Mouse (Mus musculus): ENCODE data around the gene Metrn. TPM values are rescaled to one million over a fixed set of nuclear protein-coding genes. Genes with fewer than 3 reads are reported as not detected.
A peak's percentile ranks its signal among the peaks of the same experiment; 100 is the strongest.

The Metrn gene
- polyA plus RNA-seq, 1 experiment from 2014 or later, result 38.8 TPM

GRCm38 (mm10) chr17:25828223-25828594, 31.3 kb upstream of the Metrn start:
- H3K27ac ChIP-seq (ENCODE audit: low read depth, low read length), result no peak overlapping the region
- peaks cover 15% of the 10 kb centered on the region for H3K36me3 ChIP-seq (ENCODE audit: control insufficient read depth, insufficient read depth, low read length)
- peak overlapping the region; percentile 46 for H3K4me3 ChIP-seq (ENCODE audit: low read depth, low read length)
- no peaks in the 10 kb centered on the region for H3K9me3 ChIP-seq (ENCODE audit: control insufficient read depth, low read length)
- peak overlapping the region; percentile 82 for H3K4me2 ChIP-seq (ENCODE audit: low read depth)
- DNase-seq (ENCODE audit: low spot score) (no peak), ATAC-seq (ENCODE audit: insufficient read depth, low FRiP score, low TSS enrichment) (no peak)
- H3K27me3 ChIP-seq (ENCODE audit: control insufficient read depth, insufficient read depth, low read length), result no peaks in the 10 kb centered on the region
- H3K4me1 ChIP-seq (ENCODE audit: control insufficient read depth, insufficient read depth, low read length), result peaks cover 46% of the 10 kb centered on the region
- 81% methylated on average over 8 of the region's 8 CpGs for WGBS
- no peak overlapping the region for H3K9ac ChIP-seq (ENCODE audit: low read length)

GRCm38 (mm10) chr17:25827546-25828222, 30.7 kb upstream of the Metrn start:
- H3K4me1 ChIP-seq (ENCODE audit: control insufficient read depth, insufficient read depth, low read length), result peaks cover 46% of the 10 kb centered on the region
- peaks cover 15% of the 10 kb centered on the region for H3K36me3 ChIP-seq (ENCODE audit: control insufficient read depth, insufficient read depth, low read length)

DNA sequence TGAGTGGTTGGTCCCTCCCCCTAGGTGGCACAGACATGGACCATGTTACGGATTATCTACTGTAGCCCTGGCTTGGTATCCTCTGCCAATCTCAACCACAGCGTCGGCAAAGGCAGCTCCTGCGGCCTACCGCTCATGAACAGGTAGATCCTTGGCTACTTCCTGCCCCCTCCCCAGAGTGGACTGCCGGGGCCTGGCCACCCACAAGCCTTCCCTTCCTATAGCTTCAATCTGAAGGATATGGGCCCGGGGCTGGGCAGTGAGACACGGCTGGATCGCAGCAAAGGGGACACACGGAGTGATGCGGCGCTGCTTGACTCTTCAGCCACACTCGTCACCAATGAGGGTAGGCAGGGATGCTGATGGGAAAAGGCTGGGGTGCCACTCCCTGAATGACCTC, 30.1 kb upstream of the Metrn start:
- H3K36me3 ChIP-seq (ENCODE audit: control insufficient read depth, insufficient read depth, low read length), result peaks cover 15% of the 10 kb centered on the region
- H3K27ac ChIP-seq (ENCODE audit: low read depth, low read length), result no peak overlapping the region
- no peak overlapping the region for H3K9ac ChIP-seq (ENCODE audit: low read length)
- no peak for ATAC-seq (ENCODE audit: insufficient read depth, low FRiP score, low TSS enrichment)
- no peak for DNase-seq (ENCODE audit: low spot score)
- 96% methylated on average over 13 of the region's 13 CpGs for WGBS
- no peak overlapping the region for H3K4me2 ChIP-seq (ENCODE audit: low read depth)
- H3K4me1 ChIP-seq (ENCODE audit: control insufficient read depth, insufficient read depth, low read length), result peaks cover 43% of the 10 kb centered on the region
- H3K4me3 ChIP-seq (ENCODE audit: low read depth, low read length), result no peak overlapping the region
- no peaks in the 10 kb centered on the region for H3K27me3 ChIP-seq (ENCODE audit: control insufficient read depth, insufficient read depth, low read length)
- H3K9me3 ChIP-seq (ENCODE audit: control insufficient read depth, low read length), result no peaks in the 10 kb centered on the region

More at GRCm38 (mm10) chr17:25827546-25828222, 30.7 kb upstream of the Metrn start:
- WGBS, result 90% methylated on average over 22 of the region's 22 CpGs
- DNase-seq (ENCODE audit: low spot score) (no peak), ATAC-seq (ENCODE audit: insufficient read depth, low FRiP score, low TSS enrichment) (no peak)
- Histone ChIP-seq H3K27me3 (ENCODE audit: control insufficient read depth, insufficient read depth, low read length) (no peaks in the 10 kb centered on the region), H3K27ac (ENCODE audit: low read depth, low read length) (no peak overlapping the region), H3K4me3 (ENCODE audit: low read depth, low read length) (no peak overlapping the region), H3K9me3 (ENCODE audit: control insufficient read depth, low read length) (no peaks in the 10 kb centered on the region), H3K9ac (ENCODE audit: low read length) (no peak overlapping the region; the same call in 1 of the 2 replicates), H3K4me2 (ENCODE audit: low read depth) (no peak overlapping the region)

DNA sequence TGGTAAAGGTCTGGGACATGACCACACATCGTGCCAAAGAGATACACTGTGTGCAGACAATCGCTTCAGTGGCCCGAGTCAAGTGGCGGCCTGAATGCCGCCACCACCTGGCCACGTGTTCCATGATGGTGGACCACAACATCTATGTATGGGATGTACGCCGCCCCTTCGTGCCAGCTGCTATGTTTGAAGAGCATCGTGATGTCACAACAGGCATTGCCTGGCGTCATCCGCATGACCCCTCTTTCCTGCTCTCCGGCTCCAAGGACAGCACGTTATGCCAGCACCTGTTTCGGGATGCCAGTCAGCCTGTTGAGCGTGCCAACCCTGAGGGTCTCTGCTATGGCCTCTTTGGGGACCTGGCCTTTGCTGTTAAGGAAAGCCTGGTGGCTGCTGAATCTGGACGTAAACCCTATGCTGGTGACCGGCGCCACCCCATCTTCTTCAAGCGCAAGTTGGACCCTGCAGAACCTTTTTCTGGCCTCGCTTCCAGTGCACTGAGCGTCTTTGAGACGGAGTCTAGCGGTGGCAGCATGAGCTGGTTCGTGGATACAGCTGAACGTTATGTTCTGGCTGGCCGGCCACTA, 29.1 kb upstream of the Metrn start:
- 94% methylated on average over 27 of the region's 27 CpGs for WGBS
- no peak for ATAC-seq (ENCODE audit: insufficient read depth, low FRiP score, low TSS enrichment)

DNA sequence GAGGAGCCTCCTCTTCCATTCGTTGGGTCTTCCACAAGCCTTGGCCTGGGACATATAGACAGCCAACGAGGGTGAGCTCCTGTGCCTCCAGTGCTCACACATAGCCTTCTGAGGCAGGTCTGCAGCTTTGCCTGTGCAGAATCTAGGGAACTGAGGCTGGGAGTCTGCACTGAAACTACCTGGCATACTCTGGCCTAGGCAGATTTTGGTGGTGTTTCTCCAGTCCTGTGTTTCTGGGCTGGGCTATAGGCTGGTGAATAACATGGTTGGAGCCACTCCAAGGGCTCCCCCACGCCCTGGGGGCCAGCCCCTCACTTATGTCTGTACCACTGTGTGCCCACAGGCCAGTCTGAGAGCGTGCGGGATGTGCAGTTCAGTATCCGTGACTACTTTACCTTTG, 28.4 kb upstream of the Metrn start:
- H3K4me2 ChIP-seq (ENCODE audit: low read depth), result no peak overlapping the region
- DNase-seq (ENCODE audit: low spot score) (no peak), ATAC-seq (ENCODE audit: insufficient read depth, low FRiP score, low TSS enrichment) (no peak)
- peaks cover 1% of the 10 kb centered on the region; the same call in 1 of the 2 replicates for H3K27me3 ChIP-seq (ENCODE audit: control insufficient read depth, insufficient read depth, low read length)
- no peaks in the 10 kb centered on the region for H3K9me3 ChIP-seq (ENCODE audit: control insufficient read depth, low read length)
- H3K9ac ChIP-seq (ENCODE audit: low read length), result no peak overlapping the region
- 90% methylated on average over 6 of the region's 6 CpGs for WGBS
- peaks cover 1% of the 10 kb centered on the region for H3K36me3 ChIP-seq (ENCODE audit: control insufficient read depth, insufficient read depth, low read length)
- peaks cover 26% of the 10 kb centered on the region for H3K4me1 ChIP-seq (ENCODE audit: control insufficient read depth, insufficient read depth, low read length)
- H3K4me3 ChIP-seq (ENCODE audit: low read depth, low read length), result no peak overlapping the region
- no peak overlapping the region for H3K27ac ChIP-seq (ENCODE audit: low read depth, low read length)

More for the DNA sequence above, 29.1 kb upstream of the Metrn start:
- Histone ChIP-seq H3K36me3 (ENCODE audit: control insufficient read depth, insufficient read depth, low read length) (peaks cover 9% of the 10 kb centered on the region), H3K9ac (ENCODE audit: low read length) (no peak overlapping the region), H3K9me3 (ENCODE audit: control insufficient read depth, low read length) (no peaks in the 10 kb centered on the region), H3K27me3 (ENCODE audit: control insufficient read depth, insufficient read depth, low read length) (no peaks in the 10 kb centered on the region), H3K4me2 (ENCODE audit: low read depth) (no peak overlapping the region), H3K4me1 (ENCODE audit: control insufficient read depth, insufficient read depth, low read length) (peaks cover 34% of the 10 kb centered on the region), H3K27ac (ENCODE audit: low read depth, low read length) (no peak overlapping the region), H3K4me3 (ENCODE audit: low read depth, low read length) (no peak overlapping the region)
- DNase-seq (ENCODE audit: low spot score), result no peak

- H3K9me3 ChIP-seq (ENCODE audit: control insufficient read depth, low read length), result no peaks in the 10 kb centered on the region
- ATAC-seq (ENCODE audit: insufficient read depth, low FRiP score, low TSS enrichment) (no peak), DNase-seq (ENCODE audit: low spot score) (no peak)
- peak overlapping the region; percentile 49 for H3K9ac ChIP-seq (ENCODE audit: low read length)
- H3K4me2 ChIP-seq (ENCODE audit: low read depth), result peak overlapping the region; percentile 88
- no peak overlapping the region for H3K27ac ChIP-seq (ENCODE audit: low read depth, low read length)
- peak overlapping the region; percentile 44 for H3K4me3 ChIP-seq (ENCODE audit: low read depth, low read length)
- H3K27me3 ChIP-seq (ENCODE audit: control insufficient read depth, insufficient read depth, low read length), result peaks cover 9% of the 10 kb centered on the region
- WGBS, result 72% methylated on average over 16 of the region's 17 CpGs
- H3K4me1 ChIP-seq (ENCODE audit: control insufficient read depth, insufficient read depth, low read length), result peaks cover 21% of the 10 kb centered on the region
- no peaks in the 10 kb centered on the region for H3K36me3 ChIP-seq (ENCODE audit: control insufficient read depth, insufficient read depth, low read length)
Observed at GRCm38 (mm10) chr17:25824362-25825142, 27.6 kb upstream of the Metrn start.

DNA sequence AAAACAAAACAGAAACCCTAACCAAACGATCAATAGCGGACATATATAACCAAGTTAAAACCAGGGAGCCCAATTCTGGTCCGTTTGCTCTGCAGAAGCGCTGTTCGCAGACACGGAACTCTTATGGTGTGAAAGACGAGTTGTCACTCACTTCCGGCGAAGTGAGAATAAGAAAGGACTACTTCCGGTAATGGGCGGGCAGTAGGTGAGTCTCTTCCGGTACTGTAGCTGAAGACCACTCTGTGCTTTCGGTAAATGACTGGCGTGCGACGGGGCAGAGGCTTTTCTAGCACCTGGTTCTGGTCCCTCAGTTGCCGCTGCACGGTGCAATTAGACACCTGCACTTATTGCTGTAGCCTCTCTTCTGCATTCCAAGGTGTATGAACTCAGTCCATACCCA, 26.5 kb upstream of the Metrn start, which contains the start of gene Wdr24:
Wdr24 (plus strand) TSS at position 176 of the 400 bp plus-strand sequence.
- peak; percentile 73 for DNase-seq (ENCODE audit: low spot score)
- H3K36me3 ChIP-seq (ENCODE audit: control insufficient read depth, insufficient read depth, low read length), result no peaks in the 10 kb centered on the region
- H3K27ac ChIP-seq (ENCODE audit: low read depth, low read length), result no peak within 1 kb of the TSS
- under 1% methylated on average over 18 of the region's 18 CpGs for WGBS
- H3K4me1 ChIP-seq (ENCODE audit: control insufficient read depth, insufficient read depth, low read length), result peaks cover 18% of the 10 kb centered on the region
- H3K9ac ChIP-seq (ENCODE audit: low read length), result peak within 1 kb of the TSS; percentile 49
- no peaks in the 10 kb centered on the region for H3K9me3 ChIP-seq (ENCODE audit: control insufficient read depth, low read length)
- peak within 1 kb of the TSS; percentile 44 for H3K4me3 ChIP-seq (ENCODE audit: low read depth, low read length)
- H3K27me3 ChIP-seq (ENCODE audit: control insufficient read depth, insufficient read depth, low read length), result peaks cover 20% of the 10 kb centered on the region
- H3K4me2 ChIP-seq (ENCODE audit: low read depth), result peak within 1 kb of the TSS; percentile 88
- ATAC-seq (ENCODE audit: insufficient read depth, low FRiP score, low TSS enrichment), result peak; percentile 57; the same call in 1 of the 2 replicates

- Histone ChIP-seq H3K4me2 (ENCODE audit: low read depth) (peak overlapping the region; percentile 17; the same call in 1 of the 2 replicates), H3K27ac (ENCODE audit: low read depth, low read length) (no peak overlapping the region), H3K4me3 (ENCODE audit: low read depth, low read length) (peak overlapping the region; percentile 4; the same call in 1 of the 2 replicates), H3K9me3 (ENCODE audit: control insufficient read depth, low read length) (no peaks in the 10 kb centered on the region), H3K27me3 (ENCODE audit: control insufficient read depth, insufficient read depth, low read length) (peaks cover 30% of the 10 kb centered on the region), H3K9ac (ENCODE audit: low read length) (peak overlapping the region; percentile 18), H3K4me1 (ENCODE audit: control insufficient read depth, insufficient read depth, low read length) (peaks cover 4% of the 10 kb centered on the region), H3K36me3 (ENCODE audit: control insufficient read depth, insufficient read depth, low read length) (no peaks in the 10 kb centered on the region)
- WGBS, result 5% methylated on average over 46 of the region's 46 CpGs
- no peak for ATAC-seq (ENCODE audit: insufficient read depth, low FRiP score, low TSS enrichment)
- no peak for DNase-seq (ENCODE audit: low spot score)
Observed at GRCm38 (mm10) chr17:25818851-25819780, 22.2 kb upstream of the Metrn start.
